Mouse (Mus musculus): ENCODE data around the gene Ifngr2. TPM values are rescaled to one million over a fixed set of nuclear protein-coding genes. Genes with fewer than 3 reads are reported as not detected.

The Ifngr2 gene
- polyA plus RNA-seq, 1 experiment, result 11.4 TPM

DNA sequence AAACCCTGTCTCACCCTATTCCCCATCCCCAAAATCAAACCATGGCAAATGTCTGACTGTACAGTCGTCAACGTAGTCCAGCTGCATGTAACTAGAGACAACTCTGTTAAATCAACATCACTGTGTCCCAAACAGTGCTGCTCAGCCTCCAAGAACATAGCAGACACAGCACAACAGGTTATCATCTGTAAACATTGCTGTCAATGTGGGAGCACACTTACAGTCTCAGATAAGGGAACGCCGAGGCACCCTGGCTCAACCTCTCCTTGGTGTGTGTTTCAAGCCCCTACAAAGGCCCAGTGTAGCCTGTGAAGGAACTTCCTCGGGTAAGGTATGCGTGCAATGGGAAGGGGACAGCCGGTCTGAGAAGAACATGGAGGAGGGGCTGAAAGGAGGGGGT is 29.9 kb upstream of the Ifngr2 start:
- Histone ChIP-seq H3K27ac (ENCODE audit: control insufficient read depth, insufficient read depth, low read depth, low read length) (no peak overlapping the region), H3K27me3 (ENCODE audit: control insufficient read depth, insufficient read depth, low read length) (no peaks in the 10 kb centered on the region), H3K36me3 (ENCODE audit: control insufficient read depth, insufficient read depth, low read length) (no peaks in the 10 kb centered on the region), H3K4me1 (ENCODE audit: control insufficient read depth, insufficient read depth, low read length) (peaks cover 5% of the 10 kb centered on the region), H3K4me3 (ENCODE audit: control insufficient read depth, low read depth, low read length) (no peak overlapping the region)
- TF ChIP-seq CTCF (IDR thresholded peaks at IDR 0.05; ENCODE audit: control insufficient read depth, insufficient read depth, insufficient replicate concordance, low read depth, low read length) (no peak), POLR2A (IDR thresholded peaks at IDR 0.05; ENCODE audit: control insufficient read depth, low read depth, low read length) (no peak)

DNA sequence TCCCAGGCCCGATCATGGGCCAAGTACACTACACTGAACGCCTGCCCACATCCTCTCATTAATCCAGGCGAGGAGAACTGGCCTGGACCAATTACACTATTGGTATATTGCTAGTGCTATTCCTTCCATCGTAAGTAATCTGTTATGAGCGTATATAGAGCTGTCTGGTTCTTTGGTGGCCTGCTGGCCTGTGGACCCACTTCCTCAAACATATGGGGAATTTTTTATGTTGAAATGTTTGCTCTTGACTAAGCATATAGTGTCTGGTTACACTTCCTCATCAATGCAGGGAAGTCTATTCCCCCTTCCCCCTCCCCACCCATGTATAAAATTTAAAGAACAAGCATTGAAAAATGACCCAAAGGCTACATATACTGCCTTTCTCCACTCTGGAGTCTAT is 24.8 kb upstream of the Ifngr2 start:
- H3K4me1 ChIP-seq (ENCODE audit: control insufficient read depth, insufficient read depth, low read length), result peaks cover 3% of the 10 kb centered on the region; the same call in 1 of the 2 replicates
- H3K27ac ChIP-seq (ENCODE audit: control insufficient read depth, insufficient read depth, low read depth, low read length), result no peak overlapping the region
- no peaks in the 10 kb centered on the region for H3K36me3 ChIP-seq (ENCODE audit: control insufficient read depth, insufficient read depth, low read length)
- no peaks in the 10 kb centered on the region for H3K27me3 ChIP-seq (ENCODE audit: control insufficient read depth, insufficient read depth, low read length)
- H3K4me3 ChIP-seq (ENCODE audit: control insufficient read depth, low read depth, low read length), result no peak overlapping the region
- TF ChIP-seq POLR2A (IDR thresholded peaks at IDR 0.05; ENCODE audit: control insufficient read depth, low read depth, low read length), result no peak
- TF ChIP-seq CTCF (IDR thresholded peaks at IDR 0.05; ENCODE audit: control insufficient read depth, insufficient read depth, insufficient replicate concordance, low read depth, low read length), result no peak

DNA sequence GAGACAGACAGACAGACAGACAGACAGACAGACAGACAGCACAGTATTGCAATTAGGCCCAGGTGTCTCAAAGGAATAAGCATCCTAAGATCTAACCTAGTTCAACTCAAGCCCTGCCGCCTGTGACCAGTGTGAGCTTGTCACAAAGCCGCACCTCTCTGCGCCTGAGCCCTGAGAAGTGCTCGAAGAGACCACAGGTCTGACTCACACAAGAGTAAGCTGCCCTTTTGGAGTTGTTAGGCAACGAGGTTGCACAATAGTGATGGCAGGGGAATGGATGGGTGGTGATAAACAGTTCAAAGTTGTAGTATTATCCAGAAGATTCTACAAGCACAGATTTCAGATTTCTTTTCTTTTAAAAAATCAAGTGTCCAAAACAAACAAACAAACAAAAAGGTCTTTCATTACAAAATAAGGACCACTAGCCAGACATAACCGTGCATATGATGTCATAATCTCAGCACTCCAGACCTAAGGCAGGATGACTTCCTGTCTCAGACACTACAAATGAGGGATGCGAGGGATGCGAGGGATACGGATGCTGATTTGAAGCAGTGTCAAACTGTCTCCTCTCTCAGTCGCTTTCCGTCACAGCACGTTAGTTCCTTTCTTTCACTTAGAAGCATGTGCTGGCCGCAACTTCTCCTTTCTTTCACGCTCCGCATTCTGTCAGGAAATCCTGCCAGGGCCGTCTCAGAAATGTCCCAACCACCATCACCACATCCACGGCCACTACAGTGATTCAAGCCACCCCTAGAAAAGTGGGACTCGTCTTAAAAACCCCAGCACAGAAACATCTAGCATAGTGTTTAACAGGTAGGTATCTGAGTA is 24.2 kb upstream of the Ifngr2 start:
- TF ChIP-seq POLR2A (IDR thresholded peaks at IDR 0.05; ENCODE audit: control insufficient read depth, low read depth, low read length) (no peak), CTCF (IDR thresholded peaks at IDR 0.05; ENCODE audit: control insufficient read depth, insufficient read depth, insufficient replicate concordance, low read depth, low read length) (no peak)
- no peaks in the 10 kb centered on the region for H3K36me3 ChIP-seq (ENCODE audit: control insufficient read depth, insufficient read depth, low read length)
- H3K4me1 ChIP-seq (ENCODE audit: control insufficient read depth, insufficient read depth, low read length), result peaks cover 3% of the 10 kb centered on the region; the same call in 1 of the 2 replicates
- H3K27ac ChIP-seq (ENCODE audit: control insufficient read depth, insufficient read depth, low read depth, low read length), result no peak overlapping the region
- no peak overlapping the region for H3K4me3 ChIP-seq (ENCODE audit: control insufficient read depth, low read depth, low read length)
- H3K27me3 ChIP-seq (ENCODE audit: control insufficient read depth, insufficient read depth, low read length), result no peaks in the 10 kb centered on the region

DNA sequence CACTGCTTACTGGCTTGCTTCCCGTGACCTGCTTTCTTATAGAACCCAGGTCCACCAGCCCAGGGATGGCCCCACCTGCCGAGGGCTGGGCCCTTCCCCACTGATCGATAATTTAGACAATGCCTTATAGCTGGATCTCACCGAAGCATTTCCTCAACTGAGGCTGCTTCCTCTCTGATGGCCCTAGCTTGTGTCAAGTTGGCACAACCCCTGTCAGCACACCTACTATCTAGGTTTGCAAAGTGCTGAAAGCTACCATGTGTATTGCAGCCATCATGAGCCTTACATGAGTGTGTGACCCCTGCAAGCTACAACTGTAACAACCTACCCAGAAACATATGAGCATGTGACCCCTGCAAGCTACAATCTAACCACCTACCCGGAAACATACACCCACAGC is 22.7 kb upstream of the Ifngr2 start:
- Histone ChIP-seq H3K4me3 (ENCODE audit: control insufficient read depth, low read depth, low read length) (no peak overlapping the region), H3K4me1 (ENCODE audit: control insufficient read depth, insufficient read depth, low read length) (peaks cover 3% of the 10 kb centered on the region; the same call in 1 of the 2 replicates), H3K27ac (ENCODE audit: control insufficient read depth, insufficient read depth, low read depth, low read length) (no peak overlapping the region), H3K36me3 (ENCODE audit: control insufficient read depth, insufficient read depth, low read length) (no peaks in the 10 kb centered on the region), H3K27me3 (ENCODE audit: control insufficient read depth, insufficient read depth, low read length) (no peaks in the 10 kb centered on the region)
- TF ChIP-seq POLR2A (IDR thresholded peaks at IDR 0.05; ENCODE audit: control insufficient read depth, low read depth, low read length) (no peak), CTCF (IDR thresholded peaks at IDR 0.05; ENCODE audit: control insufficient read depth, insufficient read depth, insufficient replicate concordance, low read depth, low read length) (no peak)

DNA sequence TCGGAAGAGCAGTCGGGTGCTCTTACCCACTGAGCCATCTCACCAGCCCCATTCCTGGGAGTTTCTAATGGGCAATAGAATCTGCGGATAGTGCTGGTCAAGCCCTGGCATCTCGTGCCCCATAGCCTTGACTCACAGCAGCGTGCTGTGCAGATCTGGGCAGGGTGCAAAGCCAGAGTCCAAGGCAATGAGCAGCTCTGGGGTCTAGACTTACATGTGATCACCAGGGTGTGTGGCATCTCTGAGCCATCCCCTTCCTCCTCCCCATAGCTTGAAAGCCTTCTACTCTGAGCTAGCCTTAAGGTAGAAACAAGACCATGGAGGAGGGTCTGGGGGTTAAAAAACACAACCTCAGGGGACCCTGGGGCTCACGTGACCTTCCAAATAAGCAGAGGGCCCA is 20.6 kb upstream of the Ifngr2 start:
- peaks cover 3% of the 10 kb centered on the region; the same call in 1 of the 2 replicates for H3K4me1 ChIP-seq (ENCODE audit: control insufficient read depth, insufficient read depth, low read length)
- TF ChIP-seq CTCF (IDR thresholded peaks at IDR 0.05; ENCODE audit: control insufficient read depth, insufficient read depth, insufficient replicate concordance, low read depth, low read length) (no peak), POLR2A (IDR thresholded peaks at IDR 0.05; ENCODE audit: control insufficient read depth, low read depth, low read length) (no peak)

DNA sequence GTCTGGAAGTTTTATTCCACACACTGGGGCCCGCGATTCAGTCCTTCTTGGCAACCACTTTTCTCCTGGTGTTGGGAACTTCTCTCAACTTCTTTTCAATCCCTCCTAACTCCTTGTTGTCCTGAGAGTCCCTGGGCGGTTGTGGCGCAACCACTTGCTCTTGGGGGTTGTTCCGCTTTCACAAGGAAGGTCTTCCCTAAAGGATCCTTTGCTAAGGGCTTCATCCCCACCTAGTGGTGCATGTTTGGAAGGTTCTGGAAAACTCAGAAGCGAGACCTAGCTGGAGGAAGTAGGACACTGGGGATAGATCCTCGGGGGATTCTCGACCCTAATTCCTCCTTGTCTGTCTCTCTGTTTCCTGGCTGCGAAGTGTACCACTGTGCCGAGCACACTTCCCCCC is 19.8 kb upstream of the Ifngr2 start:
- Histone ChIP-seq H3K27ac (ENCODE audit: control insufficient read depth, insufficient read depth, low read depth, low read length) (no peak overlapping the region), H3K4me1 (ENCODE audit: control insufficient read depth, insufficient read depth, low read length) (peaks cover 3% of the 10 kb centered on the region; the same call in 1 of the 2 replicates), H3K36me3 (ENCODE audit: control insufficient read depth, insufficient read depth, low read length) (no peaks in the 10 kb centered on the region), H3K4me3 (ENCODE audit: control insufficient read depth, low read depth, low read length) (no peak overlapping the region), H3K27me3 (ENCODE audit: control insufficient read depth, insufficient read depth, low read length) (no peaks in the 10 kb centered on the region)
- no peak for TF ChIP-seq POLR2A (IDR thresholded peaks at IDR 0.05; ENCODE audit: control insufficient read depth, low read depth, low read length)
- TF ChIP-seq CTCF (IDR thresholded peaks at IDR 0.05; ENCODE audit: control insufficient read depth, insufficient read depth, insufficient replicate concordance, low read depth, low read length), result no peak

More for the DNA sequence above, 20.6 kb upstream of the Ifngr2 start:
- no peak overlapping the region for H3K27ac ChIP-seq (ENCODE audit: control insufficient read depth, insufficient read depth, low read depth, low read length)
- no peak overlapping the region for H3K4me3 ChIP-seq (ENCODE audit: control insufficient read depth, low read depth, low read length)
- H3K27me3 ChIP-seq (ENCODE audit: control insufficient read depth, insufficient read depth, low read length), result no peaks in the 10 kb centered on the region
- H3K36me3 ChIP-seq (ENCODE audit: control insufficient read depth, insufficient read depth, low read length), result no peaks in the 10 kb centered on the region

DNA sequence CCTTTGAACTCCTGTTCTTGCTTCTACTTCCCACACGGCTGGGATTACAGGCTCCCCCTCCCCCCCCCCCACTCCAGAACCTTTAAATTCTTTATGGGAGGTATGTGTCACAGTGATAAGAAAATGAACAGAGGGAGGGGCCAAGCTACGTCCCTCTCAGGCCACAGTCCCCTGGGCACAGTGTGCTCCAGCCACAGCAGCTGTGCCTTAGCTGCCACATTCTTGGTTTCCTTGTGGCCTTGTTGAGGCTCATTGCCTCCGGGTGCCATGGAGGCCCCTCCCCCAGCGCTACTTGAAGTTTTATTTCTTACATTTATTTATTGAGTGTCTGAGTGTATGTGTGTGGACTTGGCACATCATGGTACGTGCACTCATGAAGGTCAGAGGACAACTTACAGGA is 19.4 kb upstream of the Ifngr2 start:
- Histone ChIP-seq H3K27me3 (ENCODE audit: control insufficient read depth, insufficient read depth, low read length) (no peaks in the 10 kb centered on the region), H3K4me1 (ENCODE audit: control insufficient read depth, insufficient read depth, low read length) (peaks cover 3% of the 10 kb centered on the region; the same call in 1 of the 2 replicates), H3K4me3 (ENCODE audit: control insufficient read depth, low read depth, low read length) (no peak overlapping the region), H3K27ac (ENCODE audit: control insufficient read depth, insufficient read depth, low read depth, low read length) (no peak overlapping the region), H3K36me3 (ENCODE audit: control insufficient read depth, insufficient read depth, low read length) (no peaks in the 10 kb centered on the region)
- TF ChIP-seq CTCF (IDR thresholded peaks at IDR 0.05; ENCODE audit: control insufficient read depth, insufficient read depth, insufficient replicate concordance, low read depth, low read length), result no peak
- TF ChIP-seq POLR2A (IDR thresholded peaks at IDR 0.05; ENCODE audit: control insufficient read depth, low read depth, low read length), result no peak

Data from testis, adult 2 months (tissue).